Mouse (Mus musculus) liver (tissue): Measurements from ENCODE around the gene Usp47.

ENCODE experiments used
- DNase-seq: peaks from one replicate; pipeline ENCODE4 v3.0.0-alpha.2; 2020; ENCODE audit warnings: mixed read lengths

Usp47 gene

GRCm38 (mm10) chr7:112023150-112023600 is at the start of gene Usp47:
Usp47 (plus strand) TSS chr7:112023504.
- DNase-seq = peak; percentile 87

DNA sequence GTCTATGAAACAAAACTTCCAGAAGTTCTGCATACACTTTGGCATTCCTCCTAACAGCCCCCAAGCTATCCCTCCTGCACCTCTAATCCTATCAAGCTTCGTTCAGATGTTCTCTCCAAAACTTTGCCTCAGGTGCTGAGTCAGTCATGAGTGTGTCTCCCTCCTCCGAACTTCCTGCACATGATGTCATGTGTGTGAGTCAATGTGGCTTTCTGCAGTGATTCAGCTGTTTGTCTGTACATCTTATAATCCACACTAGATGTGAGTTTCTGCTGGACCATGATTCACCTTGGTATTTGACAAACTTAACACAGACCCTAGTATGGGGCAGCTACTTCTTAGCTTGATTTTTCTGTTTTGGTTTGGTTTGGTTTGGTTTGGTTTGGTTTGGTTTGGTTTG is 46.9 kb upstream of the Usp47 start:
- no peak for DNase-seq

GRCm38 (mm10) chr7:111977871-111978270 is 45.4 kb upstream of the Usp47 start:
- DNase-seq = no peak

GRCm38 (mm10) chr7:111982296-111982695 is 41.0 kb upstream of the Usp47 start:
- no peak for DNase-seq

DNA sequence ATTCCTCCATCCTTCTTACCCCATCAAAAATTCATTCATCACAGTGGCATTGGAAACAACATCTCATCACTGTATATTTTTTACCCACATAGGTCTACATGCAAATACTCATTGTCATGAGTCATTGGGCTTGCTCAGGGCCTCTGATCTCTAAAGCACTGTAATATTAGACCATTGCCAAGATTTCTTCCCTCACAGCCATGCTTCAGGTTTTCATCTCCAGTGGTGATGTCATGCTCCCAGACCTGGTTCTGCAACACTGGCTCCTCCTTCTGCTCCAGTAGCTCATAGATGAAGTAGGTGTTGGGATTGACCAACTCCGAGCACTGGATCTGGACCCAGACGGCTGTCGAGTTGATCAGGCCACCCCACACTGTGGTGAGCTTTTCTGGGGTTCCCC is 38.8 kb upstream of the Usp47 start:
- DNase-seq = no peak

- no peak for DNase-seq
Observed at GRCm38 (mm10) chr7:111985266-111985665, 38.0 kb upstream of the Usp47 start.

GRCm38 (mm10) chr7:111986906-111987305 is 36.4 kb upstream of the Usp47 start:
- no peak for DNase-seq

DNA sequence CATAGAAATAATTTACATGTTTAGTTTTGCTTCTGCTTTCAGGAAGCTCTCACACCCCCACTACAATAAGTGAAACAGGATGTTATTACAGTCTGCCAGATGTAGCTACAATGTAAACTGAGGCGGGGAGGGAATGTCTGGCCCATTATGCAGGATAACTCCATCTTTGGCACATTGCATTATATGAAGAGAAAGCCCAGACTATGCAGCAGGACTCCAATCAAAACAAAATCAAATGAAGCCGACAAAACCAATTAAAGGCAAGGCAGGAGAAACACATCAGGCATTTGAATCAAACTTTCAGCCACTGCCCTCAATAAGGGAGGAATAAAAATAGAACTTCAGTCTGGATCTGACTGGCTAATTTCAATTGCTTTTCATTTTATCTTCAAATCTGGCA is 25.9 kb upstream of the Usp47 start:
- no peak for DNase-seq

GRCm38 (mm10) chr7:111998446-111999004 is 24.8 kb upstream of the Usp47 start:
- no peak for DNase-seq

- DNase-seq = no peak
Observed at GRCm38 (mm10) chr7:111999376-111999775, 23.9 kb upstream of the Usp47 start.

GRCm38 (mm10) chr7:112000166-112000565 is 23.1 kb upstream of the Usp47 start:
- DNase-seq = no peak

DNA sequence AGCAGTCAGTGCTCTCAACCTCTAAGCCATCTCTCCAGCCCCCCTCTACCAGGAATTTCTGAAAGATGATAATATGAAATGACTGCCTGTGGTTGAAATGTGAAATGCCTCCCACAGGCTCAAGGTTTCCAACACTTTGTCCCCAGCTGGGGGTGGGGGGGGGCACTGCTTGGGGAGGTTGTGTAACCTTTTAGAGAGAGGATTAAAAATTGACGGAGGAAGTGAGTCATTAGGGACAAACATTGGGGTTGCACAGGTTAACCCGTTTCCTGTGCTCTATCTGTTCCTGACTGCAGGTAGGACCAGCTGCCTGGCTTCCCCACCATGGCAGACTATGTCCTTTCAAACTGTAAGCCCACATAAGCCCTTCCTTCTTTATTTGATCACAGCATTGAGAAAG is 12.8 kb upstream of the Usp47 start:
- DNase-seq = no peak

- DNase-seq = no peak
Observed at GRCm38 (mm10) chr7:112010976-112011375, 12.3 kb upstream of the Usp47 start.

GRCm38 (mm10) chr7:112012102-112012501 is 11.2 kb upstream of the Usp47 start:
- DNase-seq = no peak

DNA sequence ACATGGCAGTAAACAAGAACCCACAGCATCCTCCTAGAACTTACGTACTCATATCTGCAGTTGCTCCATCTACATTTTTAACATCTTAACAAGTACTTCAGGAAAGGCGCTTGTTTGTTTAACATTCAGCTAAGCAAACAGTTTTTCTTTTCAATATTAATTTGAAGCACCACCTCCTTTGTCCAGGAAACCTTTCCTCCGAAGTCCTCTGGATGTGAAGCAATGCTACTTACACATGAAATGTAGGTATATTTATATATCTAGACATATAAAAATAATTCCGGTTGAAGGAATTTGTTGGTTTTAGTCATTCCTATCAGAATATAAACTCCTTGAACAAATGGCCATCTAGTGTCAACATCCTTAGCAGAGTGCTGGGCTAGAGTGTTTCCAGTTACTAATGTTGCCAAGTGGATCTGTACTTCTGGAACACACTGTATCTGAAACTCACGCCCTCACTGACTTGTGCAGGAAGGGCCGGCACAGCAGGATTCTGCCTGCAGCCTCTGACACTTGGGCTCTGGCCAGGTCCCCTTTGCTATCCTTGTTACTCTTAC is 10.6 kb upstream of the Usp47 start:
- no peak for DNase-seq

DNA sequence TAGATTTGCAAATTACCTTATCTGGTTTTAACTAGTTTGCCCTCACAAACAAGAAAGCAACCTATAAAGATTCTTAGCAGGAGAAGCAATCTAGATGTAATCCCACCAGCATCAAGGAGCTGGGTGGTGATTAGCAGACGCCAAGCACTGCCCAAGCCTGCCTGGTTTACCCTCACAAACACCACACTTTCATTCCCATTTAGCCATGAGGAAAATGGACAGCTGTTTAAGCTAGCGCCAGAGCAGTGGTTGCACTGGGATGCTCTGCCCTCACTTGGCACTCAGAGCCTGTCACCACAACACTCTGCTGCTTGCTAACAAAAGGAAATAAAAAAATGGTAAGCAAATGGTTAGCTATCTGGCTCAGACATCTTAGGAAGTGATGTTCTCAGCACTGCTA is 9.2 kb upstream of the Usp47 start:
- DNase-seq = no peak

GRCm38 (mm10) chr7:112022506-112023149 is 676 bp upstream of the Usp47 start:
- no peak for DNase-seq

GRCm38 (mm10) chr7:112023601-112024445 is 519 bp downstream of the Usp47 start:
- DNase-seq = peak; percentile 64

DNA sequence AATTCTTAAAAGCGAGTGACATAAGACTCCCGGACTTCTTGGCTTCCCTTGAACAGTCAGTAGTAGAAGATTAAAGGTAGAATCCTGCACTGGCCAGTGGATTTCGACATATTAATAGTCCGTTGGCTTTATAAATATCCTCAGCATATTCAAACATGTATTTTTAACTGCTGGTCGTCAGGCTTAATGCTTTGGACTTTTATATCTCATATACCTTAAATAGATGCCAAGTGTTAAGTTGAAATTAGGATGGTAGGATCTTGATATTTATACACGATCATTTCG is 1.1 kb downstream of the Usp47 start:
- no peak for DNase-seq

GRCm38 (mm10) chr7:112024856-112025255 is 1.6 kb downstream of the Usp47 start:
- no peak for DNase-seq

DNA sequence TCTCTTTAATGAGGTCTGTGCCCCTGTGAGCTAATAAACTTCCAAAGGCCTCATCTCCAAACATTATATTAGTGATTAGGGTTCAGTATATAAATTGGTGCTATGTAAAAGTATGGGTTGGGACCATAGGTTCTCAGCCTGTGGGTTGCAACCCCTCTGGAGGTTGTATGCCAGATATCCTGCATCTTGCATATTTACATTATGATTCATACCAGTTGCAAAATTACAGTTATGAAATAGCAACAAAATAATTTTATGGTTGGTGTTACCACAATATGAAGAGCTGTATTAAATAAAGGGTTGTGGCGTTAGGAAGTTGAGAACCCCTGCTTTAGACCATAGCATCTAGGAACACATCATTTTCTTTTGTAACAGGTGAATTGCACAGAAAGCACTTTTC is 7.3 kb downstream of the Usp47 start:
- no peak for DNase-seq

DNA sequence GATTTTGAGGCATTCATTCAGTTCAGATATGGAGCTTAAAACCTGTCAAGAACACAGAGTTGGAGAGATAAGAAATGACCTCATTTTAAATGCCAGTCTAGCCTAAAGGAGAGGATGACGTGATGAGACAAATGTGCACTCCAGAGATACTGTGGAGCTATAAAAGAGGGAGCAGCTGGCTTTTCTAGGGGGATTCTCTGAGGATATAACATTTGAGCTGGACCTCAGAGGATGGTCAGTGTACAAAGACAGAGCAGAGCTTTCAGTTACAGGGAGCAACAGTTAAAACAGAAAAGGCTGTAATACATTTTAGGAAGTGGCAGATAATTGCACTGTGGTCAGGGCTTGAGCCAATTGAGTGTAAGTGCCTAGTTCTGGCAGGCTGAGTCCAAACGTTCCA is 12.5 kb downstream of the Usp47 start:
- no peak for DNase-seq

DNA sequence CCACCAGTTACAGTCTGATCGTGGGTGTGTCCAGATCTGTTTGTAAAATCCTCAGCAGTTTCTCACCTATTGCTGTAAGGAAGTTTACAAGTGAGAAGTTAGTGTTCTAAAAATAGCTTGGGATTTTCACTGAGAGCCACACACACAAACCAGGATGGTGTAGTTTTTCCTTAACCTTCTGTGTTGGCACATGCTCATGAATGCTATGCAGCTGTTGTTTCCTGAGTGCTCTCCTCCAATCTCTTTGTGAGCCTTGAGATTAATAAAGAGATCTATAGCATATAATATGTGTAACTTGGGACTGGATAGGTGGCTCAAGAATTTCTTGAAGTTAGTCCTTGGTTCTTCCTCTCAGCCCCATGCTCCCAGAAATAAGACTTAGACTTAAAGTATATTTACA is 13.3 kb downstream of the Usp47 start:
- no peak for DNase-seq

GRCm38 (mm10) chr7:112040271-112040670 is 17.0 kb downstream of the Usp47 start:
- DNase-seq = no peak
